In genomic region chr10:85604556-85604955, GRCm38 (mm10) we compare ENCODE assay signal across 15 mouse cellular contexts.
DNase-seq lines count a peak whose midpoint lies in the region; ATAC-seq lines count a peak whose summit lies in the region.
"Had no signal": no experiment of that assay in that cellular context is flagged by ENCODE, and none has a peak within 500 bp of the region (broad histone marks: within the 10 kb centered on the region; RNA-seq: fewer than 3 reads in every experiment).

No protein-coding gene starts in this region.

- H3K9me3 ChIP-seq in heart, embryonic 12.5 days (replicated peaks): no peaks in the 10 kb centered on the region
- no peaks in the 10 kb centered on the region for H3K9me3 ChIP-seq in hindbrain, embryonic 14.5 days (ENCODE audit: control insufficient read depth, low read length)
- H3K9me3 ChIP-seq: limb, embryonic 12.5 days; liver, embryonic 15.5 days; midbrain, embryonic 15.5 days; neural tube, embryonic 13.5 days had no signal

- H3K9ac ChIP-seq in heart, embryonic 12.5 days: no peak overlapping the region
- no peak overlapping the region for H3K9ac ChIP-seq in hindbrain, embryonic 14.5 days
- H3K9ac ChIP-seq: forebrain, postnatal 0 days; limb, embryonic 12.5 days; liver, embryonic 15.5 days; midbrain, embryonic 15.5 days; neural tube, embryonic 13.5 days had no signal

- peak; percentile 97 for DNase-seq in heart, adult 11 months
- peak; percentile 19 to 29 for DNase-seq in lung, adult 18-20 months
- DNase-seq in lung, postnatal 36 days: no peak
- peak; percentile 60 to 63 for DNase-seq in cerebellum, postnatal 14 days
- peak; percentile 14 for DNase-seq in heart, postnatal 4 days
- no peak for DNase-seq in neural tube, embryonic 10.5 days (ENCODE audit: extremely low spot score, low spot score)
- no peak for DNase-seq in hindbrain, embryonic 14.5 days (ENCODE audit: low spot score)
- DNase-seq: forebrain, postnatal 0 days had no signal

- WGBS in heart, embryonic 12.5 days: 71% methylated on average over 9 of the region's 9 CpGs
- WGBS in hindbrain, embryonic 14.5 days: 71% methylated on average over 9 of the region's 9 CpGs

- no peak for ATAC-seq in heart, embryonic 12.5 days (ENCODE audit: insufficient number of reproducible peaks, low FRiP score)
- ATAC-seq in hindbrain, embryonic 14.5 days (ENCODE audit: low FRiP score): no peak
- ATAC-seq: forebrain, postnatal 0 days; midbrain, embryonic 15.5 days had no signal

- H3K4me2 ChIP-seq in heart, embryonic 12.5 days: no peak overlapping the region
- H3K4me2 ChIP-seq in hindbrain, embryonic 14.5 days (replicated peaks): no peak overlapping the region
- H3K4me2 ChIP-seq: limb, embryonic 12.5 days; liver, embryonic 15.5 days; midbrain, embryonic 15.5 days; neural tube, embryonic 13.5 days had no signal

- no peak overlapping the region for H3K4me3 ChIP-seq in heart, embryonic 12.5 days
- no peak overlapping the region for H3K4me3 ChIP-seq in hindbrain, embryonic 14.5 days (replicated peaks; ENCODE audit: low read length)
- H3K4me3 ChIP-seq: erythroblast, embryonic 14.5 days; limb, embryonic 12.5 days; liver, embryonic 15.5 days; midbrain, embryonic 15.5 days; neural tube, embryonic 13.5 days had no signal

- peaks cover 5% of the 10 kb centered on the region; the same call in 1 of the 2 replicates for H3K27me3 ChIP-seq in heart, embryonic 12.5 days (replicated peaks)
- no peaks in the 10 kb centered on the region for H3K27me3 ChIP-seq in hindbrain, embryonic 14.5 days (ENCODE audit: control insufficient read depth, insufficient read depth, low read length)
- H3K27me3 ChIP-seq: midbrain, embryonic 15.5 days had no signal

- H3K27ac ChIP-seq in heart, embryonic 12.5 days (ENCODE audit: poor library complexity, severe bottlenecking): no peak overlapping the region
- no peak overlapping the region for H3K27ac ChIP-seq in hindbrain, embryonic 14.5 days
- H3K27ac ChIP-seq: limb, embryonic 12.5 days; liver, embryonic 15.5 days; macrophage; midbrain, embryonic 15.5 days; neural tube, embryonic 13.5 days had no signal

- no peaks in the 10 kb centered on the region for H3K36me3 ChIP-seq in heart, embryonic 12.5 days
- H3K36me3 ChIP-seq in hindbrain, embryonic 14.5 days (replicated peaks; ENCODE audit: control insufficient read depth, insufficient read depth): no peaks in the 10 kb centered on the region
- H3K36me3 ChIP-seq: limb, embryonic 12.5 days; liver, embryonic 15.5 days; midbrain, embryonic 15.5 days; neural tube, embryonic 13.5 days had no signal

- no peaks in the 10 kb centered on the region for H3K4me1 ChIP-seq in heart, embryonic 12.5 days (replicated peaks)
- H3K4me1 ChIP-seq in hindbrain, embryonic 14.5 days (replicated peaks; ENCODE audit: control insufficient read depth, insufficient read depth, low read length): no peaks in the 10 kb centered on the region
- H3K4me1 ChIP-seq: limb, embryonic 12.5 days; liver, embryonic 15.5 days had no signal

Comparison
In these comparisons a context has a peak if more than half of its experiments do, and no peak if none do; other contexts are left out.
1. DNase-seq: peak in heart, adult 11 months (single experiment), lung, adult 18-20 months (2 of 2), cerebellum, postnatal 14 days (2 of 2) and heart, postnatal 4 days (single experiment); none in lung, postnatal 36 days (single experiment), neural tube, embryonic 10.5 days (single experiment) and hindbrain, embryonic 14.5 days (single experiment).